In the genomic region with DNA sequence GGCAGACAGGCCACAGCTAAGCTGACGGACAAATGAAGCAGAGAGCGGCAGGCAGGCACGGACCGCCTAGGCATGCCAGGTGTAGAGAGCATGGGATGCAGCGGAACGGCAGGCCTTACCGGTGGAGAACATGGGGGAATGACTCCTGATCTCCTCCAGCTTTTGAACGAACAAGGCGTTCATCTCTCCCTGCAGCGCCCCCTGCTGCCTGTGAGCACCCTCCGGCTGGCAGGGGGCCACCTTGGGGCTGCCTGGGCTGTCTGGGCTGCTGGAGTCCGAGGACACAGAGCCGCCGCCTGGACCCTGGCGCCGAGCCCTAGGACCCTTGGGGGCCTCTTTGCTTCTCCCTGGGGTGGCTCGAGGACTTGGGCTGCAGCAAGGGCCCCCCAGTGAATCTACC, we compare ENCODE assay signal across 7 mouse cellular contexts. TPM values are rescaled to one million over a fixed set of nuclear protein-coding genes. Genes with fewer than 3 reads are reported as not detected.
DNase-seq lines count a peak whose midpoint lies in the region; ATAC-seq lines count a peak whose summit lies in the region.

No protein-coding gene starts in this region.

- peak; percentile 81 to 92 for DNase-seq in adrenal gland, adult (ENCODE audit: inconsistent age in 2 of 2, low spot score in 1 of 2)
- DNase-seq in embryo, embryonic 10.5 days (ENCODE audit: low spot score) = peak; percentile 82
- peak; percentile 69 for DNase-seq in gastrocnemius, postnatal 25 days
- peak; percentile 76 to 87 for DNase-seq in left cerebral cortex, postnatal 14 days (ENCODE audit: low spot score in 2 of 2)
- peak; percentile 61 for DNase-seq in spleen, adult 12 weeks (ENCODE audit: low spot score)

- peak; percentile 46 for ATAC-seq in inflammation-experienced regulatory T-cells, adult 6 months
- peak; percentile 51 for ATAC-seq in megakaryocyte-erythroid progenitor cell, adult 5-6 weeks (replicated peaks; ENCODE audit: low FRiP score, low TSS enrichment, poor library complexity, severe bottlenecking)

- intact Hi-C loops in left cerebral cortex, postnatal 14 days (cut with DNase I) = no loop called here

RNA-seq across cellular contexts. Expression of gene Pank4, which starts 22.2 kb away (rescaled TPM):
- 10 to 100 TPM; 31.2 to 34.0 TPM for total RNA-seq in gastrocnemius, postnatal 25 days (2021)
- 10 to 100 TPM; 22.1 to 59.6 (median 49.1) TPM for polyA plus RNA-seq in inflammation-experienced regulatory T-cells, adult 6 months (2017; shearing (Covaris generic))
- total RNA-seq in left cerebral cortex, postnatal 14 days (2021) = 10 to 100 TPM; 31.8 to 33.4 TPM
- total RNA-seq in megakaryocyte-erythroid progenitor cell, adult 5-6 weeks (2014; fragmentation: Nextera tagmentation) = 71.5 and 97.3 TPM in 2 replicates
- 34.6 and 35.9 TPM in 2 replicates for total RNA-seq in megakaryocyte-erythroid progenitor cell, adult 5-6 weeks (2017)

RNA-seq across cellular contexts. Expression of gene Hes5, which starts 25.4 kb away (rescaled TPM):
- not detected for total RNA-seq in gastrocnemius, postnatal 25 days (2021)
- 1 to 10 TPM in 2 of 3 experiments, not detected in 1; 1.2 to 1.3 TPM for polyA plus RNA-seq in inflammation-experienced regulatory T-cells, adult 6 months (2017; shearing (Covaris generic))
- total RNA-seq in left cerebral cortex, postnatal 14 days (2021) = 10 to 100 TPM; 32.6 to 48.7 TPM
- not detected in 2 replicates for total RNA-seq in megakaryocyte-erythroid progenitor cell, adult 5-6 weeks (2014; fragmentation: Nextera tagmentation)
- not detected in 2 replicates for total RNA-seq in megakaryocyte-erythroid progenitor cell, adult 5-6 weeks (2017)

RNA-seq across cellular contexts. Expression of gene Tnfrsf14, which starts 57.7 kb away (rescaled TPM):
- total RNA-seq in gastrocnemius, postnatal 25 days (2021) = 1 to 10 TPM; 1.8 to 3.0 TPM
- 100 to 1,000 TPM in 2 of 3 experiments, 10 to 100 TPM in 1; 10.2 to 157 (median 117) TPM for polyA plus RNA-seq in inflammation-experienced regulatory T-cells, adult 6 months (2017; shearing (Covaris generic))
- total RNA-seq in left cerebral cortex, postnatal 14 days (2021) = 1 to 10 TPM; 1.3 to 1.6 TPM
- total RNA-seq in megakaryocyte-erythroid progenitor cell, adult 5-6 weeks (2014; fragmentation: Nextera tagmentation) = 133 and 270 TPM in 2 replicates
- 78.8 and 149 TPM in 2 replicates for total RNA-seq in megakaryocyte-erythroid progenitor cell, adult 5-6 weeks (2017)

Comparison
In these comparisons a context has a peak if more than half of its experiments do, and no peak if none do; other contexts are left out.
1. Peak in every context shown above with its lines: DNase-seq and ATAC-seq.
2. RNA of gene Hes5, which starts 25.4 kb away (total RNA-seq): 32.6 to 48.7 TPM in left cerebral cortex, postnatal 14 days; not detected in gastrocnemius, postnatal 25 days and not detected in megakaryocyte-erythroid progenitor cell, adult 5-6 weeks; every median in the first group is over 10 times any median in the second.
3. RNA of gene Tnfrsf14, which starts 57.7 kb away (total RNA-seq): 78.8 to 270 TPM in megakaryocyte-erythroid progenitor cell, adult 5-6 weeks; 1.8 to 3.0 TPM in gastrocnemius, postnatal 25 days and 1.3 to 1.6 TPM in left cerebral cortex, postnatal 14 days; every median in the first group is over 10 times any median in the second.